15 mouse cellular contexts compared by ENCODE assay signal in genomic region chr7:78592172-78592571, GRCm38 (mm10).
"Had no signal": no experiment of that assay in that cellular context is flagged by ENCODE, and none has a peak within 500 bp of the region (broad histone marks: within the 10 kb centered on the region; RNA-seq: fewer than 3 reads in every experiment).

No protein-coding gene starts in this region.

- H3K27ac ChIP-seq: neural tube, embryonic 13.5 days; neural tube, embryonic 15.5 days; stomach, embryonic 15.5 days; stomach, postnatal 0 days had no signal

- H3K4me3 ChIP-seq: neural tube, embryonic 13.5 days; neural tube, embryonic 15.5 days; stomach, embryonic 15.5 days had no signal

- DNase-seq: retina, postnatal 1 day; right cerebral cortex, adult 18-20 months; right cerebral cortex, postnatal 14 days; right cerebral cortex, postnatal 4 days; spleen, adult 18-20 months; thymus, adult 18-20 months; thymus, adult 2 months; thymus, postnatal 14 days; thymus, postnatal 25 days; thymus, postnatal 36 days; thymus, postnatal 4 days had no signal

- H3K4me1 ChIP-seq: stomach, embryonic 15.5 days had no signal
